Mouse (Mus musculus) macrophage (primary cell): ENCODE measurements at regions not wholly inside any gene's neighbourhood (a gene's known extent, or its start where the extent isn't known, plus 50 kb on each side); places are given as distances from the start of the nearest gene placed in this dataset.

Experiments used
- H3K27ac ChIP-seq: fragments of 350-480 bp; formaldehyde crosslinking; 2 replicates; pipeline ENCODE4 v1.9.0; 2021
- H3K36me3 ChIP-seq: fragments of 350-480 bp; formaldehyde crosslinking; 2 replicates; pipeline ENCODE4 v1.9.0; 2021; ENCODE audit errors: inconsistent target
- H3K4me3 ChIP-seq: fragments of 350-480 bp; formaldehyde crosslinking; 2 replicates; pipeline ENCODE4 v1.9.0; 2021; ENCODE audit errors: inconsistent target
- H3K79me2 ChIP-seq: fragments of 350-480 bp; formaldehyde crosslinking; 2 replicates; pipeline ENCODE4 v1.9.0; 2021; ENCODE audit errors: inconsistent target
- WGBS: methylation state at CpG from one replicate; pipeline ENCODE4 v1.1.7; 2026; ENCODE audit warnings: inconsistent platforms; ENCODE audit not compliant: missing documents; 5-methylcytosine and 5-hydroxymethylcytosine counted together

- Histone ChIP-seq H3K27ac (no peak overlapping the region), H3K79me2 (no peaks in the 10 kb centered on the region), H3K4me3 (no peak overlapping the region), H3K36me3 (no peaks in the 10 kb centered on the region)
- 99% methylated on average over 6 of the region's 6 CpGs for WGBS
These were observed 80.9 kb downstream of the Tmem212 start for GRCm38 (mm10) chr3:27815201-27815695.

GRCm38 (mm10) chr3:27804271-27804670 lies 91.9 kb downstream of the Tmem212 start:
- Histone ChIP-seq H3K79me2 (no peaks in the 10 kb centered on the region), H3K27ac (no peak overlapping the region), H3K4me3 (no peak overlapping the region), H3K36me3 (no peaks in the 10 kb centered on the region)
- 72% methylated on average over 5 of the region's 5 CpGs for WGBS

DNA sequence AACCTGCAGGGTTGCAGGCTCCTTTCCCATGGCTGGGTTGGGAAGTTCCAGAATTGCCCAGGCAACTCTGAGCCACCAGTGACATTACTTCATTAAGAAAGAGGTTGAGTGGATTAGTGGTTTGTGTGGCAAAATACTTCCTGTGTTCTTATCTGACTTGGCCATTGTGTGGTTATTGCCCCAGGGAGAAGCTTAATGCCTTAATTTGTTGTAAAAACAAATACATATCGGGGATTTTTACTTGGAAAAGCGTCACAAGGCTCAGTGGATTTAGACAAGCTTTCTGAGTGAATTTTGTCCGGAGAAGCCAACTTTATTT lies 80.5 kb upstream of the Fndc3b start:
- no peak overlapping the region for H3K4me3 ChIP-seq
- no peak overlapping the region for H3K27ac ChIP-seq
- WGBS, result 36% methylated on average over 3 of the region's 3 CpGs
- H3K79me2 ChIP-seq, result no peaks in the 10 kb centered on the region
- H3K36me3 ChIP-seq, result no peaks in the 10 kb centered on the region

GRCm38 (mm10) chr3:27790932-27791632 lies 80.0 kb upstream of the Fndc3b start:
- H3K36me3 ChIP-seq, result no peaks in the 10 kb centered on the region
- no peaks in the 10 kb centered on the region for H3K79me2 ChIP-seq
- H3K27ac ChIP-seq, result no peak overlapping the region
- H3K4me3 ChIP-seq, result no peak overlapping the region
- WGBS, result 82% methylated on average over 13 of the region's 13 CpGs

- no peaks in the 10 kb centered on the region for H3K36me3 ChIP-seq
- WGBS, result 86% methylated on average over 2 of the region's 2 CpGs
- H3K27ac ChIP-seq, result no peak overlapping the region
- H3K79me2 ChIP-seq, result no peaks in the 10 kb centered on the region
- no peak overlapping the region for H3K4me3 ChIP-seq
These were observed 72.8 kb upstream of the Fndc3b start for GRCm38 (mm10) chr3:27783926-27784325.

DNA sequence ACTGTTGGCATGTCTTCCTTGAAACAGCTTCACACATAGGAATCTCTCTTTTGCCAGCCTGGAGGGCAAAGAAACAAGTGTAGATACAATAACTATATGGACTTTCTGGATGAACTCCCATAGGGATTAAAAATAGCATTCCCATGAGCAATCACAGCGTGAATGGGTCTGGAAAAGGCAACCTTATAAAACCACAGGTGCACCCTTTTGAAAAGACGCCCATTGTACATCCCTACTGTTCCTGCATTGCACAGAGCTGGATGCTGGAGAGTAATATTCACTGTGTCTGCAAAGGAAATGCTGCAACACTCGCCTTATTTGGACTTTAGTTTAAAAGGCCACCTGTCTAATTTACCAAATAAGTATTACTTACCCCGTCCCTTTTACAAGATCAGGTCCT lies 72.4 kb upstream of the Fndc3b start:
- no peaks in the 10 kb centered on the region for H3K79me2 ChIP-seq
- H3K4me3 ChIP-seq, result no peak overlapping the region
- H3K27ac ChIP-seq, result no peak overlapping the region
- WGBS, result 88% methylated on average over 4 of the region's 4 CpGs
- H3K36me3 ChIP-seq, result no peaks in the 10 kb centered on the region

- Histone ChIP-seq H3K27ac (no peak overlapping the region), H3K36me3 (no peaks in the 10 kb centered on the region), H3K4me3 (no peak overlapping the region), H3K79me2 (no peaks in the 10 kb centered on the region)
- WGBS, result 92% methylated on average over 19 of the region's 19 CpGs
These were observed 71.1 kb upstream of the Fndc3b start for GRCm38 (mm10) chr3:27782056-27782765.

- Histone ChIP-seq H3K27ac (no peak overlapping the region), H3K36me3 (no peaks in the 10 kb centered on the region), H3K79me2 (no peaks in the 10 kb centered on the region), H3K4me3 (no peak overlapping the region)
- WGBS, result 94% methylated on average over 7 of the region's 7 CpGs
These were observed 68.8 kb upstream of the Fndc3b start for GRCm38 (mm10) chr3:27779892-27780291.

DNA sequence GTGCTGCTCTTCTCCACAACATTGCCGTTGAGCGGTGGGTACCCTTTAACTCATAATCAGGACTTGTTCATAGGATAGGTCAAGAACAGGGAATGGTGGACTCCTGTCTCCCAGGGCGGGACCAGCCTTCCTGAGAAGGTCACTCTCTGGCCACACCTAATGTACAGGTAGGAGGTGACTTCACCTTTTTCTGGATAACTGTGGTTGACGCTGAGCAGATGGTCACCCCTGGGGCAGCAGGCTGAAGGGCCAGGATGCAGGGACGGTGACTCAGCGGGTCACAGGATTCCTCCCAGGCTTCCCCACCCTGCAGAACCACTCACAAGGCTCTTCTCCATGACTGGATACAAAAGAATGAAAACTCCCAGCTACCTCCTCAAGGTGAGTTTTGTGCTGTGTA lies 66.6 kb upstream of the Fndc3b start:
- H3K4me3 ChIP-seq, result no peak overlapping the region
- H3K79me2 ChIP-seq, result no peaks in the 10 kb centered on the region
- no peaks in the 10 kb centered on the region for H3K36me3 ChIP-seq
- WGBS, result 91% methylated on average over 6 of the region's 6 CpGs
- no peak overlapping the region for H3K27ac ChIP-seq

DNA sequence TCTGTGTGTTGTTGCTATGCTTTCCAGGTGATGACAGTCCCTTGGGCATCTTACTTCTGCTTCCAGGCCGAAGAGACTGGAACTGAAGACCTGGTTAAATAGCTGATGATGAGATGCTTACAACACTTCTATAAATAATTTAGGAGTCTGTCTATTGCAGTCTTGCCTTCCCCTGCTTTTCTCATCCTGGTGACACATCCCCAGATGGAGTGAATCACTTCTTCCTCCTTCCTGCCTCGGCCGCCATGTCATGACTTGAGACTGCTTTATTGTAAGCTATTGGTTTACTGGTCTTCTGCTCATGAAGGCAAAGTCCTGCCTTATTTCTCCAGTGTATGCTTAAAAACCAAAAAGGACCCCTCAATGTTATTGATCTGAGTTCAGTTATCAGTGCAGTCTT lies 62.1 kb upstream of the Fndc3b start:
- Histone ChIP-seq H3K4me3 (no peak overlapping the region), H3K27ac (no peak overlapping the region), H3K79me2 (no peaks in the 10 kb centered on the region), H3K36me3 (no peaks in the 10 kb centered on the region)
- 79% methylated on average over 3 of the region's 3 CpGs for WGBS

GRCm38 (mm10) chr3:27769438-27769837 lies 58.3 kb upstream of the Fndc3b start:
- Histone ChIP-seq H3K4me3 (no peak overlapping the region), H3K36me3 (no peaks in the 10 kb centered on the region), H3K27ac (no peak overlapping the region), H3K79me2 (no peaks in the 10 kb centered on the region)
- WGBS, result 97% methylated on average over 5 of the region's 5 CpGs

- 90% methylated on average over 8 of the region's 8 CpGs for WGBS
- Histone ChIP-seq H3K36me3 (no peaks in the 10 kb centered on the region), H3K27ac (no peak overlapping the region), H3K79me2 (no peaks in the 10 kb centered on the region), H3K4me3 (no peak overlapping the region)
These were observed 56.1 kb upstream of the Fndc3b start for GRCm38 (mm10) chr3:27767188-27767587.

DNA sequence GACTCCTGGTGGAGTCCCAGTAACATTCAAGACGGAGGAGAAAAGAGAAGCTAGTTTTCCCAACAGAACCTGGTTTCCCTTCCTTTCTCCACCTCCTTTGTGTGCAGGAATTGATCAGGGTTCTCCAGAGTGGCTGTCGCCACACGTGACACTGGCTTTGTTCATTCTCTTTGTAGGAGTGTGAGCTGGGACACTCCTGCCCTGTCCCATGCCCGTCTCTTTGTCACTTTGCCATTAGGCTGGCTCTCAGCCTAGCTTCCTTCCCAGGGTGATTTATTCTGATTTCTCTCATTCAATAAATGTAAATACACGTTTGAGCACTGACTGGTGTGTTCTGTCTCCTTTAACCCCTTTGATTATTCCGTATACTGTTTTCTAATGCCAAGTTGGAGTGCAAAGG lies 55.3 kb upstream of the Fndc3b start:
- Histone ChIP-seq H3K27ac (peak overlapping the region; percentile 58), H3K4me3 (no peak overlapping the region), H3K79me2 (no peaks in the 10 kb centered on the region), H3K36me3 (no peaks in the 10 kb centered on the region)
- WGBS, result 75% methylated on average over 6 of the region's 6 CpGs

DNA sequence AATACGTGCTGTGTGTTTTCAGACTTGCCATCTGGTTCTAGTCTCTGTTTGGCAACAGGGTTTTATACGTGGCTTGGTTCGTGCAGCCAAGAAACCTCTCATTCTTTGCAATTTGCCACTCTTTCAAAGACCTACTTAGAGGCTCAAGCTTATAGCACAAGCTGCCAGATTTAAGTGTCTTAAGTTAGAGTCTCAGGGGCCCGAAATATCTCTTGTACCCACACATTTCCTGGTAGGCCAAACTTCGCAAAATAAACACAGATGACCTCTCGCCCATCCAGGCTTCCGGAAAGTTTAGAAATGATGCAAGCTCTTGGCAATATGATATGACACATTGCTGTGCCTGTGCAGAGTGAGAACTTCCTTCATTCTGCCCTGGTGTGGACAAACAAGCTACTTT lies 54.8 kb upstream of the Fndc3b start:
- Histone ChIP-seq H3K4me3 (no peak overlapping the region), H3K36me3 (no peaks in the 10 kb centered on the region), H3K27ac (peak overlapping the region; percentile 58), H3K79me2 (no peaks in the 10 kb centered on the region)
- 61% methylated on average over 7 of the region's 7 CpGs for whole genome bisulfite sequencing

DNA sequence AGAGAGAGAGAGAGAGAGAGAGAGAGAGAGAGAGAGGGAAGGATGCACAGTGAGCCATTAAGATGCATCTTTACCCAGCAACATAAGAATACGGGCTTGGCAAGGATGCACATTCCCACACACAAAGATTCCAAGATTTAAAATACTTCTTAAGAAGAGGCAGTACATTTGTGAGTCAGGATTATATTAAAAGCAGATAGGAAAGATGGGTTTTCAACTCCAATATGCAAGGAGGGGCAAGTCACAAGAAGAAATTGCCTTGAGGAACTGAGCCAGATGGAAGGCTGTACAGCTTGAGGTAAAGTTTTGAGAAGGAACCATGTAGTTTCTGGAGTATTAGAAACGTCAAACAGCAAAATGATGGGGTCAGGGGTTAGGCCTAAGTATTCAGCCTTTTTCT lies 53.4 kb upstream of the Fndc3b start:
- Histone ChIP-seq H3K27ac (no peak overlapping the region), H3K4me3 (no peak overlapping the region), H3K36me3 (no peaks in the 10 kb centered on the region), H3K79me2 (no peaks in the 10 kb centered on the region)
- 82% methylated on average over 2 of the region's 2 CpGs for WGBS
